Mouse (Mus musculus): ENCODE measurements around the gene Ccn1. TPM values are rescaled to one million over a fixed set of nuclear protein-coding genes. Genes with fewer than 3 reads are reported as not detected.

Gene Ccn1
- polyA plus RNA-seq, 1 experiment from 2014 or later: 42.6 TPM

GRCm38 (mm10) chr3:145601345-145601744, 48.4 kb downstream of the Ccn1 start:
- Histone ChIP-seq H3K27me3 (replicated peaks; ENCODE audit: control insufficient read depth, insufficient read depth, low read length) (no peaks in the 10 kb centered on the region), H3K9ac (ENCODE audit: low read depth, low read length) (no peak overlapping the region), H3K9me3 (ENCODE audit: control insufficient read depth, low read length) (no peaks in the 10 kb centered on the region), H3K27ac (replicated peaks; ENCODE audit: low read depth, low read length) (no peak overlapping the region), H3K4me1 (ENCODE audit: control insufficient read depth, insufficient read depth, low read length) (no peaks in the 10 kb centered on the region), H3K4me3 (ENCODE audit: low read depth, low read length) (no peak overlapping the region), H3K4me2 (ENCODE audit: low read depth, low read length) (no peak overlapping the region), H3K36me3 (ENCODE audit: control insufficient read depth, insufficient read depth, low read length) (peaks cover 76% of the 10 kb centered on the region)
- DNase-seq (ENCODE audit: low spot score): no peak
- ATAC-seq (ENCODE audit: low read depth): no peak
- WGBS: 64% methylated on average over 6 of the region's 6 CpGs

- Histone ChIP-seq H3K27me3 (replicated peaks; ENCODE audit: control insufficient read depth, insufficient read depth, low read length) (no peaks in the 10 kb centered on the region), H3K36me3 (ENCODE audit: control insufficient read depth, insufficient read depth, low read length) (peaks cover 81% of the 10 kb centered on the region), H3K4me1 (ENCODE audit: control insufficient read depth, insufficient read depth, low read length) (no peaks in the 10 kb centered on the region), H3K9ac (ENCODE audit: low read depth, low read length) (no peak overlapping the region), H3K4me3 (ENCODE audit: low read depth, low read length) (no peak overlapping the region), H3K4me2 (ENCODE audit: low read depth, low read length) (no peak overlapping the region), H3K27ac (replicated peaks; ENCODE audit: low read depth, low read length) (no peak overlapping the region), H3K9me3 (ENCODE audit: control insufficient read depth, low read length) (no peaks in the 10 kb centered on the region)
- ATAC-seq (ENCODE audit: low read depth): no peak
- no peak for DNase-seq (ENCODE audit: low spot score)
- WGBS: 90% methylated on average over 6 of the region's 6 CpGs
Observed at GRCm38 (mm10) chr3:145600801-145601200, 49.0 kb downstream of the Ccn1 start.

- Histone ChIP-seq H3K4me1 (ENCODE audit: control insufficient read depth, insufficient read depth, low read length) (no peaks in the 10 kb centered on the region), H3K27me3 (replicated peaks; ENCODE audit: control insufficient read depth, insufficient read depth, low read length) (no peaks in the 10 kb centered on the region), H3K4me2 (ENCODE audit: low read depth, low read length) (no peak overlapping the region), H3K9ac (ENCODE audit: low read depth, low read length) (no peak overlapping the region), H3K36me3 (ENCODE audit: control insufficient read depth, insufficient read depth, low read length) (peaks cover 79% of the 10 kb centered on the region), H3K4me3 (ENCODE audit: low read depth, low read length) (no peak overlapping the region), H3K27ac (replicated peaks; ENCODE audit: low read depth, low read length) (no peak overlapping the region), H3K9me3 (ENCODE audit: control insufficient read depth, low read length) (no peaks in the 10 kb centered on the region)
- no peak for DNase-seq (ENCODE audit: low spot score)
- 96% methylated on average over 7 of the region's 7 CpGs for WGBS
- no peak for ATAC-seq (ENCODE audit: low read depth)
Observed at GRCm38 (mm10) chr3:145599059-145599458, 50.7 kb downstream of the Ccn1 start.

Other genes with a start within 250 kb of the Ccn1 start
- gene Znhit6, start 73.8 kb downstream of the Ccn1 start, polyA plus RNA-seq (2014; fragmentation: Nextera tagmentation; extraction: Ambion mirVana): 27.9 and 32.5 TPM in 2 replicates
- gene Ddah1, start 108.7 kb upstream of the Ccn1 start, polyA plus RNA-seq (2014; fragmentation: Nextera tagmentation; extraction: Ambion mirVana): 50.9 and 56.0 TPM in 2 replicates

All from embryonic facial prominence, embryonic 14.5 days (tissue).